Mouse (Mus musculus) heart, postnatal 0 days (tissue): Measurements from ENCODE around the gene Asb4.
"Not testable (repeated sequence)": the region's sequence is repeated elsewhere in the genome, so short reads cannot be mapped to it uniquely, and the experiment has no call there.

ENCODE experiments used
- CTCF ChIP-seq: IDR thresholded peaks from 2 replicates; pipeline ENCODE4 v1.5.1; 2016; ENCODE audit warnings: antibody characterized with exemption, control low read depth, low read depth
- EP300 ChIP-seq: IDR thresholded peaks from 2 replicates; pipeline ENCODE4 v1.6.1; 2016; ENCODE audit warnings: antibody characterized with exemption, low read depth

GRCm38 (mm10) chr6:5336016-5336415 lies 47.2 kb upstream of the Asb4 start:
- not testable (repeated sequence) for TF ChIP-seq CTCF, EP300
